Mouse (Mus musculus) olfactory bulb, adult 2 months (tissue): ENCODE data around the gene Tomm6. TPM values are rescaled to one million over a fixed set of nuclear protein-coding genes. Genes with fewer than 3 reads are reported as not detected.

Experiments
- H3K27ac ChIP-seq: fragments of 200-500 bp; 2 replicates; pipeline ENCODE4 v1.5.1; 2012; ENCODE audit warnings: low read depth, low read length; ENCODE audit not compliant: insufficient read depth
- H3K4me1 ChIP-seq: fragments of 200-500 bp; 2 replicates; pipeline ENCODE4 v1.6.1; 2012; ENCODE audit warnings: low read length; ENCODE audit not compliant: control insufficient read depth, insufficient read depth
- H3K4me3 ChIP-seq: fragments of 200-500 bp; 2 replicates; pipeline ENCODE4 v1.5.1; 2012; ENCODE audit warnings: mild to moderate bottlenecking, low read depth, low read length, moderate library complexity; ENCODE audit not compliant: insufficient read depth
- CTCF ChIP-seq: fragments of 200-500 bp; IDR thresholded peaks from 2 replicates; pipeline ENCODE4 v1.5.1; 2012; ENCODE audit warnings: low read depth, mild to moderate bottlenecking, low read length, moderate library complexity; ENCODE audit not compliant: insufficient read depth
- POLR2A ChIP-seq: fragments of 200-500 bp; IDR thresholded peaks from 2 replicates; pipeline ENCODE4 v1.6.1; 2012; ENCODE audit warnings: mild to moderate bottlenecking, low read depth, low read length, moderate library complexity; ENCODE audit not compliant: insufficient read depth
- WGBS: fragments of 180-500 bp; shearing (Covaris S2); methylation state at CpG from one replicate; pipeline ENCODE4 v1.1.7; 2018; 5-methylcytosine and 5-hydroxymethylcytosine counted together
- polyA plus RNA-seq: library from polyadenylated mRNA; stranded (reverse); fragments of >200 nt; gene quantifications from 2 replicates; pipeline ENCODE4 v1.2.4, GENCODE M21; 2012; ENCODE audit warnings: low replicate concordance; ENCODE audit not compliant: missing spikeins, insufficient read depth, insufficient read length

Gene Tomm6
- polyA plus RNA-seq, 1 experiment = not detected

- Histone ChIP-seq H3K4me1 (peaks cover 12% of the 10 kb centered on the region), H3K27ac (peak overlapping the region; percentile 41; the same call in 1 of the 2 replicates), H3K4me3 (peak overlapping the region; percentile 65)
- WGBS = 1% methylated on average over 70 of the region's 70 CpGs
- TF ChIP-seq POLR2A (peak; percentile 80), CTCF (no peak)
Observed at GRCm38 (mm10) chr17:47687409-47688343, 510 bp downstream of the Tomm6 start.

GRCm38 (mm10) chr17:47682836-47683235, 5.3 kb downstream of the Tomm6 start:
- WGBS = 81% methylated on average over 4 of the region's 4 CpGs
- Histone ChIP-seq H3K4me3 (no peak overlapping the region), H3K4me1 (0 out of 2 replicates have a peak, but pooled peaks cover 4% of the 10 kb centered on the region), H3K27ac (no peak overlapping the region)
- TF ChIP-seq CTCF = no peak
- TF ChIP-seq POLR2A = no peak

DNA sequence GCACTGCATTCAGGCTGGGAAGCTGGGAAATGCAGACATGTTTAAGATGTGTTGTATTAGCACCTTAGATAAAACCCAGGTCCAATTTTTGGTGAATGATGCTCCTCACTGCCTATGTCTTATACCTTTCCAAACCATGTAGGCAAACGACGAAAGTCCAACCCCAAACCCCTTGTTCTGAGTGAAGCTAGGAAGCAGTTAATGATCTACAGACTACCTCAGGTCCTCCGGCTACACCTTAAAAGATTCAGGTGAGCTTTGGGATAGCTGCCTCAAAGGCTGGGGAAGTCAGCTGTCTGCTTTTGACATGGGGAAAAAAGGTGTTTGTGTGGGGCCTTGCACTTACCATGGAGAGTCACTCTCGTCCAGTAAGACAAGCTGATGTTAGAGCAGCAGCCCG, 9.5 kb downstream of the Tomm6 start:
- no peak overlapping the region for H3K27ac ChIP-seq
- H3K4me3 ChIP-seq = no peak overlapping the region
- H3K4me1 ChIP-seq = peaks cover 3% of the 10 kb centered on the region; the same call in 1 of the 2 replicates
- TF ChIP-seq POLR2A (no peak), CTCF (no peak)
- WGBS = 87% methylated on average over 5 of the region's 5 CpGs

DNA sequence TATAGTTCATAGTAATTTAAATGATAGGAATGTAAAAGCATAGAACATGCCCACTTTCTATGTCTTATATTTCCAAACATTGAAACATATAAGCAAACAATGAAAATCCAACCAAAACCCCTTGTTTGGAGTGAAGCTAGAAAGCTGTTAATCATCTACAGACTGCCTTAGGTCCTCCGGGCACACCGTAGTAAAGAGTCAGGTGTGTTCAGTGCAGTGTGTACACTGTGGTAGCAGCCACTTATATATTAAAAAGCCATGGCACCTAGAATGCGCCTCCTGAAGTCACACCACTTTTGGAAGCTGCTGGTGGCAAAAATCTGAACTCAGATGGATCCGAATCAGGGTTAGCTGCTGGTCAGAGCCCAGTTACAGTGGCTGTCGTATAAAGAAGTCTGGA, 9.9 kb downstream of the Tomm6 start:
- peaks cover 3% of the 10 kb centered on the region for H3K4me1 ChIP-seq
- H3K27ac ChIP-seq = no peak overlapping the region
- H3K4me3 ChIP-seq = no peak overlapping the region
- WGBS = 91% methylated on average over 5 of the region's 5 CpGs
- TF ChIP-seq POLR2A (no peak), CTCF (no peak)

- Histone ChIP-seq H3K27ac (no peak overlapping the region), H3K4me3 (no peak overlapping the region), H3K4me1 (peaks cover 16% of the 10 kb centered on the region)
- WGBS = 18% methylated on average over 9 of the region's 9 CpGs
- TF ChIP-seq CTCF = 0 out of 2 replicates have a peak, but pooled peaks have one; percentile 17
- TF ChIP-seq POLR2A = no peak
Observed at GRCm38 (mm10) chr17:47676581-47676980, 11.6 kb downstream of the Tomm6 start.

- Histone ChIP-seq H3K4me3 (peak overlapping the region; percentile 55), H3K4me1 (peaks cover 16% of the 10 kb centered on the region), H3K27ac (no peak overlapping the region)
- WGBS = 13% methylated on average over 68 of the region's 68 CpGs
- TF ChIP-seq CTCF (peak; percentile 45; the same call in 1 of the 2 replicates), POLR2A (no peak)
Observed at GRCm38 (mm10) chr17:47672311-47673111, 15.7 kb downstream of the Tomm6 start.

- Histone ChIP-seq H3K4me3 (peak overlapping the region; percentile 55), H3K27ac (no peak overlapping the region), H3K4me1 (peaks cover 16% of the 10 kb centered on the region)
- 38% methylated on average over 14 of the region's 14 CpGs for WGBS
- TF ChIP-seq POLR2A (no peak), CTCF (no peak)
Observed at GRCm38 (mm10) chr17:47671988-47672310, 16.2 kb downstream of the Tomm6 start.

DNA sequence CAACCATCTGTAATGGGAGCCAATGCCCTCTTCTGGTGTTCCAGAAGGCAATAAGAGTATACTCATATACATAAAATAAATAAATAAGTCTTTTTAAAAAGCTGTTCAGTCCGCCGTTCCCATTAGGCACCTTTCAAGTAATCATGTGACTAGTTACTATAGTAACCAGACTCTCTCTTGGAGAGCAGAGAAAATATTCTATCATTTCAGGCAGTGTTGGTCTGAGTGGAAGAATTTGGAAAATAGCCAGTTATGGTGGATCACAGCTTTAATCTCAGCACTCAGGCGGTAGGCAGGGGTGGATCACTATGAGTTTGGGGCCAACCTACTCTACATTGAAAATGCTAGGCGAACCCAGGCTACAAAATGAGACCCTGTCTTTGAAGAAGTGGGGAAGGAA, 19.0 kb downstream of the Tomm6 start:
- no peak for TF ChIP-seq CTCF
- no peak for TF ChIP-seq POLR2A
- WGBS = 34% methylated on average over 4 of the region's 4 CpGs

GRCm38 (mm10) chr17:47664474-47664873, 23.7 kb downstream of the Tomm6 start:
- Histone ChIP-seq H3K4me3 (no peak overlapping the region), H3K27ac (no peak overlapping the region), H3K4me1 (peaks cover 3% of the 10 kb centered on the region)
- TF ChIP-seq POLR2A = no peak
- TF ChIP-seq CTCF = no peak
- 85% methylated on average over 7 of the region's 7 CpGs for WGBS

More for the DNA sequence above, 19.0 kb downstream of the Tomm6 start:
- peaks cover 16% of the 10 kb centered on the region for H3K4me1 ChIP-seq
- H3K27ac ChIP-seq = no peak overlapping the region
- no peak overlapping the region for H3K4me3 ChIP-seq
